Mouse (Mus musculus) duodenum, adult 2 months (tissue): ENCODE results near the gene Olfr923. TPM values are rescaled to one million over a fixed set of nuclear protein-coding genes. Genes with fewer than 3 reads are reported as not detected.

Source experiments
- polyA plus RNA-seq: library from polyadenylated mRNA; depleted of rRNA; stranded (reverse); fragments of >200 nt; gene quantifications from 2 replicates; pipeline ENCODE4 v1.2.3, GENCODE M21; 2012; ENCODE audit warnings: low replicate concordance; rRNA removed

Olfr923 gene
- polyA plus RNA-seq: not detected in 2 replicates

DNA sequence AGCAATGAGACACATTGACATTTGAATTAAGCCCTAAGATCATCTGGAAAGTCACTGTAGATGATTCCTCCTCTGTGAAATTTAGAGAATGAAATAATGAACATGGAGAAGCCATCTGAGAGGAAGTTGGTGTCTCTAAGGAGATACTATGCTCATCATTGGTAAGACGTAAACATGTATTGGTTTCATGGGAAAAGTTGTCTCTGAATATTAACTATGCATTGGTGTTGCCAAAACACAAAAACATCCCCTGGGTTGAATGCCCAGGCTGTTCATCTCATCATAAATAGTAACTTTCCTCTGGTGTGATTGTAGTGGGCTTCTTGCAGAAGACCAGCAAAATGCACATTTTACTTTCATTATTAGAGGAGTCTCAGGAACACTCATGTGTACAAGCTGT lies at the start of gene Olfr923:
Gene Olfr923 (plus strand): TSS at position 301 of the 400 bp plus-strand sequence.

DNA sequence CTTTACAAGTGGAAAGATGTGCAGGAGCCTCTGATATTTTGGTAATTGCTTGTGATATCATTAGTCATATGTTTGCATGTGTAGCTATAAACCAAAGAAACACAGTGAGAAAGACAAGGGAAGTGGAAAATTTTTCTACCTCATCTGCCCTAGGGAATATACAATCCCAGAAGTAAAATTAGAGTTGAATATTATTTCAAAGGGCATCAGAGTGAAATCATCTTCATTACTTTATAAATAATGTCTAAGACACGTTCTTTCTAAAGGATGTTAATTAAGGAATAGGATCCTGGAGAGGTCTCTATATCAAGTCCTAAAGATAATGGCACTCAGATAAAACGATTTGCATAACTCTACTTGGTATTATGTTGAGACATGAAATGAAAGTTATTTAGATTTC lies 12.0 kb upstream of the Olfr923 start, which contains the start of gene Olfr922:
Gene Olfr922 (plus strand): TSS at position 301 of the 400 bp plus-strand sequence.

DNA sequence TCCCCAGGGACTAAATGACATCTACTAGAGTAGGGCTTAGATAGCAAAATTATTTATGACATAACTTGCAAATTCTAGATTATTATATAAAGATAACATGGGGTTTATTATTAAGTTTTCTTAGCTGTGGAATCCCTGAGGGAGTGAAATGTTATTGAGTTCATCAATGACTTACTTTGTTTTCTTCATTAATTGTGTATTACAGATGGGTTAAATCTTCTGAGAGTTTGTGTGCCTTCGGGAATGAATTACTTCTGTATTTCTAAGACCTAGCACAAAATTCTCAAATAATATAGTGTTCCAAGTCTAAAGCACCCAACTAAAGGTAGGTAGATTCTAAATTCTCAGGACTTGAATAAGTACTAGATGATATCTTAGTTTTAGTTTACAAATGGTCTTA lies 17.8 kb downstream of the Olfr923 start, which contains the start of gene Olfr924:
Gene Olfr924 (plus strand): TSS at position 301 of the 400 bp plus-strand sequence.

DNA sequence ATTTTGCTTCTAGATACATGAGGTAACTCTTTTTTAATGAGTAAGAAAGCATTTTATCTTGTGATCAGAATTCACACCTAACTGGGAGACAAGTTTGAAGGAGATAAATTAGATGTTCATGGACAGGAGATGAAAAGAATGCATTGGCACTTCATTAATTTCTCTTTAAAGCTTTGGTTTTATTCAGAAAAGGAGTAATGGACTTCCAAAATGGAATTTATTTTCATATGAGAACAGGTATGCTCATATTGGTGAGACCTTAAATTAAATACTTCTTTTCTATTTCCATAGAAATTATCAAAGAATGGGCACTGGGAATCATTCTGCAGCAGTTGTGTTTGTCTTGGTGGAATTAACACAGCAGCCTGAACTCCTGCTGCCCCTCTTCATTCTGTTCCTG lies 28.4 kb downstream of the Olfr923 start, which contains the start of gene Olfr26:
Gene Olfr26 (plus strand): TSS at position 301 of the 400 bp plus-strand sequence.

DNA sequence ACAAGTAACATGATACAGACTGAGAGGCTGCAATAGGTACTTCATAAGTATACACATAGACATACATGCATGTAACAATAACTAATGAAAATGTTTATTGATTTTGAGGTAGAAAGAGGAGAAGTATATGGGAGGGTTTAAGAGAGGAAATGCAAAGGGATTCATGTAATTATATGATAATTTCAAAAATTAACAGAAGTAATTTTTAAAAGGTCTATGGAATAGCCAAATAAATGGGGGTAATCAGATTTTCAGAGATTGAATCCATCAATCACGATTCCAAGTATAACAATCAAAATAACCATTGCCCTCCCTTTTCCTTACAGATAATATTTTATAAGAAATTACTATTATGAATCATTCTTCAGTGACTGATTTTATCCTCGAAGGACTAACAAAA lies 50.5 kb downstream of the Olfr923 start, which contains the start of gene Olfr926:
Gene Olfr926 (plus strand): TSS at position 301 of the 400 bp plus-strand sequence.

Other genes with a start within 250 kb of the Olfr923 start
- not detected in 2 replicates for gene Olfr912, start 246.4 kb upstream of the Olfr923 start, polyA plus RNA-seq
- not detected in 2 replicates for gene Olfr913, start 233.8 kb upstream of the Olfr923 start, polyA plus RNA-seq
- not detected in 2 replicates for gene Olfr914, start 221.4 kb upstream of the Olfr923 start, polyA plus RNA-seq
- gene Olfr916, start 166.7 kb upstream of the Olfr923 start, polyA plus RNA-seq: not detected in 2 replicates
- not detected in 2 replicates for gene Olfr917, start 160.7 kb upstream of the Olfr923 start, polyA plus RNA-seq
- not detected in 2 replicates for gene Olfr918, start 151.9 kb upstream of the Olfr923 start, polyA plus RNA-seq
- not detected in 2 replicates for gene Olfr919, start 122.9 kb upstream of the Olfr923 start, polyA plus RNA-seq
- gene Vwa5a, start 108.3 kb upstream of the Olfr923 start, polyA plus RNA-seq: 3.4 and 4.1 TPM in 2 replicates
- gene Olfr920, start 74.2 kb upstream of the Olfr923 start, polyA plus RNA-seq: 0.02 TPM in 1 of 2 replicates, not detected in the other
- gene Olfr921, start 53.5 kb upstream of the Olfr923 start, polyA plus RNA-seq: not detected in 2 replicates
- gene Olfr922, start 11.9 kb upstream of the Olfr923 start, polyA plus RNA-seq: not detected in 2 replicates
- not detected in 2 replicates for gene Olfr924, start 17.9 kb downstream of the Olfr923 start, polyA plus RNA-seq
- gene Olfr26, start 28.5 kb downstream of the Olfr923 start, polyA plus RNA-seq: not detected in 2 replicates
- gene Olfr926, start 50.6 kb downstream of the Olfr923 start, polyA plus RNA-seq: not detected in 2 replicates
- not detected in 2 replicates for gene Olfr930, start 103.3 kb downstream of the Olfr923 start, polyA plus RNA-seq
- gene Olfr933, start 145.8 kb downstream of the Olfr923 start, polyA plus RNA-seq: not detected in 2 replicates
- gene Olfr934, start 161.8 kb downstream of the Olfr923 start, polyA plus RNA-seq: not detected in 2 replicates
- not detected in 2 replicates for gene Olfr935, start 173.1 kb downstream of the Olfr923 start, polyA plus RNA-seq
- gene Olfr146, start 196.8 kb downstream of the Olfr923 start, polyA plus RNA-seq: not detected in 2 replicates
- gene Olfr937, start 238.4 kb downstream of the Olfr923 start, polyA plus RNA-seq: not detected in 2 replicates